Mouse (Mus musculus): ENCODE measurements around the gene Lpp.

GRCm38 (mm10) chr16:24451123-24451522 lies 57.8 kb downstream of the Lpp start:
- TF ChIP-seq CTCF (IDR thresholded peaks at IDR 0.05; ENCODE audit: borderline replicate concordance, insufficient read depth, low read length) (no peak), POLR2A (IDR thresholded peaks at IDR 0.05; ENCODE audit: low read depth, low read length) (no peak)
